Mouse (Mus musculus) heart, postnatal 10 days (tissue): ENCODE measurements around the gene Fbln5. TPM values are rescaled to one million over a fixed set of nuclear protein-coding genes. Genes with fewer than 3 reads are reported as not detected.

Experiments used
- DNase-seq, 2 experiments: peaks; one replicate each; pipeline ENCODE4 v3.0.0; 2021
- intact Hi-C: fragments of 180-260 bp; cut with DNase I; formaldehyde crosslinking; loops from one replicate; pipeline ENCODE4 v1.15.1; 2025
- total RNA-seq, 2 experiments: library from RNA; stranded (reverse); gene quantifications; 2 replicates each; pipeline ENCODE4 v1.2.3; 2021

The Fbln5 gene
- total RNA-seq, 2 experiments from 2014 or later = 47.1 to 52.2 TPM

GRCm38 (mm10) chr12:101766228-101766852 is 52.5 kb downstream of the Fbln5 start:
- intact Hi-C loops = no loop called here
- peak in 1 of 2 experiments; percentile 30 for DNase-seq

- no peak for DNase-seq
- intact Hi-C loops = no loop called here
These were observed 54.0 kb downstream of the Fbln5 start for GRCm38 (mm10) chr12:101764870-101765269.

GRCm38 (mm10) chr12:101763065-101763464 is 55.8 kb downstream of the Fbln5 start:
- intact Hi-C loops = no loop called here
- DNase-seq = no peak

- intact Hi-C loops = no loop called here
- no peak for DNase-seq
These were observed 56.8 kb downstream of the Fbln5 start for GRCm38 (mm10) chr12:101762054-101762453.

GRCm38 (mm10) chr12:101759440-101760045 is 59.3 kb downstream of the Fbln5 start:
- intact Hi-C loops = no loop called here
- peak in 1 of 2 experiments; percentile 35 for DNase-seq

GRCm38 (mm10) chr12:101758698-101759097 is 60.2 kb downstream of the Fbln5 start:
- no peak for DNase-seq
- intact Hi-C loops = no loop called here

GRCm38 (mm10) chr12:101742375-101742774 is 76.5 kb downstream of the Fbln5 start:
- intact Hi-C loops = no loop called here
- DNase-seq = no peak

- intact Hi-C loops = no loop called here
- DNase-seq = peak; percentile 18 to 31
These were observed 78.4 kb downstream of the Fbln5 start for GRCm38 (mm10) chr12:101740486-101740885.

- no peak for DNase-seq
- intact Hi-C loops = no loop called here
These were observed 78.8 kb downstream of the Fbln5 start for GRCm38 (mm10) chr12:101740045-101740444.

- peak in 1 of 2 experiments; percentile 9 for DNase-seq
- intact Hi-C loops = no loop called here
These were observed 100.1 kb downstream of the Fbln5 start for GRCm38 (mm10) chr12:101718755-101719150.

- intact Hi-C loops = no loop called here
These were observed 100.7 kb downstream of the Fbln5 start, which contains the start of gene Tc2n for GRCm38 (mm10) chr12:101718054-101718754. Gene Tc2n (minus strand): TSS chr12:101718523.

GRCm38 (mm10) chr12:101699176-101699575 is 119.7 kb downstream of the Fbln5 start:
- no peak for DNase-seq
- intact Hi-C loops = no loop called here

More at GRCm38 (mm10) chr12:101718054-101718754, 100.7 kb downstream of the Fbln5 start, which contains the start of gene Tc2n:
- DNase-seq = peak; percentile 50 to 52

Other genes starting within 250 kb of the Fbln5 start
- under 1 TPM; 0.50 to 0.57 TPM for gene Tc2n, start 100.5 kb downstream of the Fbln5 start, total RNA-seq
- gene Trip11, start 94.2 kb upstream of the Fbln5 start, total RNA-seq = 10 to 100 TPM; 32.1 to 34.5 TPM
- gene Atxn3, start 139.2 kb upstream of the Fbln5 start, total RNA-seq = 10 to 100 TPM in 1 of 2 experiments, 1 to 10 TPM in 1; 9.9 to 14.0 TPM
- 10 to 100 TPM; 20.3 to 20.9 TPM for gene Cpsf2, start 156.9 kb upstream of the Fbln5 start, total RNA-seq